Mouse (Mus musculus) lung, adult 2 months (tissue): ENCODE measurements around the gene Sox5.

Experiments
- CTCF ChIP-seq: fragments of 200-500 bp; IDR thresholded peaks from 2 replicates; pipeline ENCODE4 v1.5.1; 2011; ENCODE audit warnings: mild to moderate bottlenecking, low read length, control low read depth; ENCODE audit not compliant: insufficient read depth
- POLR2A ChIP-seq: fragments of 200-500 bp; IDR thresholded peaks from 2 replicates; pipeline ENCODE4 v1.6.1; 2011; ENCODE audit warnings: low read depth, mild to moderate bottlenecking, control low read depth, low read length, borderline replicate concordance; ENCODE audit errors: extremely low read depth

DNA sequence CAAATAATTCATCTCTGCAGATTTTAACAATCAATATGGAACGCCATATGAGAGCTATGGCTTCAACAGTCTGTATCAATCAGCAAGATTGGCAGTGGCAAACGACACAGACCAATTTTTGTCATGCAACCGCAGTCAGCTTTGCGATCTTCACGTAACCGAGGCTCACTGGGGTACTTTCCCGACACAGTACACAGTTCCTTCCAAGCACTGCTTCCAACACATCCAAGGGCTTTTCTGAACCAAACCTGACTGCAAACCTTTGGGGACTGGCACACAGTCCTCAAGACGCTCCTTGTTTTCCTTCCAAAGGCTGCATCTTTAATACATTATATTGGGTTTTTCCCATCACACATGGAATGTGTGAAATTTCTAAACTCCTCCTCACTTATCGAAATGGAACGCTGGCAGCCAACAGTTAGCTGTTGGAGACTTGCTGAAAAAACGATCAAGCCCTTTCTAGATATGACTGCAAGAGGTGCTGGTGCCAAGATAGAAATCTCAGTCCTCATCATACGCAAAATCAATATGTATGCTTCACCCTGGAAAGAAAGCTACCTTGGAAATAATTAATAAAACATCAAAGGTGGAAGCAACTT, 474.1 kb downstream of the Sox5 start:
- TF ChIP-seq POLR2A (no peak), CTCF (no peak)
